Mouse (Mus musculus) megakaryocyte-erythroid progenitor cell, adult 5-6 weeks (primary cell): Measurements from ENCODE around the gene Ucn2. TPM values are rescaled to one million over a fixed set of nuclear protein-coding genes. Genes with fewer than 3 reads are reported as not detected.

ENCODE experiments used
- ATAC-seq: replicated peaks from 2 replicates; pipeline ENCODE4 v1.8.0; 2016; ENCODE audit warnings: mild to moderate bottlenecking, inconsistent platforms; ENCODE audit not compliant: severe bottlenecking, poor library complexity, low FRiP score, low TSS enrichment
- total RNA-seq, 2 experiments: library from RNA; stranded (forward) in 1 of 2; stranded (reverse) in 1 of 2; fragments of 200-1000, 215-1000 nt in 1 of 2; fragments of >200 nt in 1 of 2; fragmentation: Nextera tagmentation in 1 of 2; gene quantifications; 2 replicates each; pipeline ENCODE4 v1.2.3; 2014 to 2017

Ucn2 gene
- total RNA-seq, 2 experiments from 2014 or later, result not detected

GRCm38 (mm10) chr9:108990462-108990820 lies 4.6 kb downstream of the Ucn2 start:
- ATAC-seq, result no peak

DNA sequence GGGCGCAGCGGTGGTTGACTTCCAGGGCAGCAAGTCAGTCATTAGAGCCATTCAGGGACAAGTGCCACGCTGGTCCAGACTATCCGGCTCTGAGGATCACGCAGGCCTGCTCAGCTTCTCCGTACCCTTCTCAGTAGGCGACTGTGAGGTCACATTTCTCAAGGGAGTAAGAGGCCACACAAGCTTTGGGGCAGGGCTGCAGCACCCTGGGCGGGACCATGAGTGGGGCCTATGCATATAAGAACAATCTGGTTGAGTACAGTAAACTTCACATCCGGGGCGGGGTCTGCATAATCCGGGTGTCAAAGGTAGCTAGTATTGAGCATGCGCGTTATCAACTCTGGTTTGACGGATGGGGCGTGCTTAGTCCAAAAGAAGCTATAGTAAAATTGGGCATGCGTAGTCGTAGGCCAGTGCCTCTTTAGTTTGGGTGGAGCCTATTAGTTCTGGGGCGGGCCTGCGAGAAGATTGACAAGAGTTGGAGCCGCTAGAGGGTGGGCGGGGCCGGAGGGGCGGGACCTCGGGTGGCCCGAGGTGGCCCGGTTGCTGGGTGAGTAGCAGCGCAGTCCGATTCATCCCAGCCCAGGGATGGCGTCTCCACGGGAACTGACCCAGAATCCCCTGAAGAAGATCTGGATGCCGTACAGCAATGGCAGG lies 5.7 kb downstream of the Ucn2 start, which contains the start of gene Pfkfb4:
Pfkfb4 (plus strand) TSS at position 351 of the 657 bp plus-strand sequence.
- ATAC-seq, result peak; percentile 91

DNA sequence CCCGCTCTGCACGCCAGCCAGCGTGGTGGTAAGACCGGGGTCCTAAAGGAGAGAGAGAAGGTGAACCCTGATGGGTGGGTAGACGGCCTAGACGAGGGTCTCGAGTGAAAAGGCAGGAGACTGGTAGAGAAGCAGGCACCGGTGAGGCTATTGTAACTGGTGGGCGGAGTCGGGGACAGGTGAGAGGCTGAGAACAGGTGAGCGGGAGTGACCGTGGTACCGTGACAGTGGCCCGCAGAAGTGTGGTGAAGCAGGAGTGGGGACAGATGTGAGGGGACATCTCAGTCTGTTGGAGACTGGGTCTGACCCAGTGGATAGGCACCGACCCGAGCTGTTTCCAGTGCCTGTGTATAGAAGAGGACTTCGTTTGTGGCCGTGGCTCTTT lies 6.3 kb downstream of the Ucn2 start:
- ATAC-seq, result no peak

GRCm38 (mm10) chr9:108992620-108993361 lies 7.0 kb downstream of the Ucn2 start:
- ATAC-seq, result no peak

DNA sequence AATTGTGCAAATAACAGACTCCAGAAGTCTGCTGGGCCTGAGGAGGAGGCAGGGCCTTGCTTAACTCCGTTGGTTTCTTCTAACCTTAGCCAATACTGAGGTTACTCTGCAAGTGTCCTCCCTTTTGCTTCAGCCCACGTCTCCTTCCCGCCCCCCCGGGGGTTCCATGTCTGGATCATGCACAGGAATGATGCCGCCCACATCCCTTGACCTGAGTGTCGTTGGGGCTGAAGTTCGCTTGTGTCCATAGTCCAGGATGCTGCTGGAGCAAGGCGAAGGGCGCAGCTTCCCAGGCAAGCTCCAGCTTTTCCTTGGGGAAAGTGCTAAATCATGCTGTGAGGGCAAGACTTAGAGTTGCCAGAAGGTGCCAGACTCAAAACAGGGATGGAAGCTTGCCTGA lies 10.6 kb downstream of the Ucn2 start:
- no peak for ATAC-seq

GRCm38 (mm10) chr9:108998287-108999166 lies 12.7 kb downstream of the Ucn2 start:
- no peak for ATAC-seq

DNA sequence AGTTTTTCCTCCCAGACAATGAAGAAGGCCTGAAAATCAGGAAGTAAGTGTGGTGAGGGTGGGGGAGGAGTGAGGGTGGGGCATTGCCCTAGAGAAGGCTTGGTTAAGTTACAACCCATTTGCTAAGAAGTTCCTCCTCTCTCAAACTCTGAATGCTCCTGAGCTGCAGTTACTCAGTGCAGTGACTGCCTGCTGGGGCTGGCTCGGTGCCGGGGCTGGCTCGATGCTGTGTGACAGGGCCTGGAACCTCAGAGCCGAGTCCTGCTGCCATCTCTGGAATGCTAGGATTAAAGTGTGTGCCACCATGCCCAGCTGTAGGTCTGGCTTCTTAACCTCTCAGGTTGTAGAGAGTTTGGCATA lies 13.3 kb downstream of the Ucn2 start:
- ATAC-seq, result no peak

DNA sequence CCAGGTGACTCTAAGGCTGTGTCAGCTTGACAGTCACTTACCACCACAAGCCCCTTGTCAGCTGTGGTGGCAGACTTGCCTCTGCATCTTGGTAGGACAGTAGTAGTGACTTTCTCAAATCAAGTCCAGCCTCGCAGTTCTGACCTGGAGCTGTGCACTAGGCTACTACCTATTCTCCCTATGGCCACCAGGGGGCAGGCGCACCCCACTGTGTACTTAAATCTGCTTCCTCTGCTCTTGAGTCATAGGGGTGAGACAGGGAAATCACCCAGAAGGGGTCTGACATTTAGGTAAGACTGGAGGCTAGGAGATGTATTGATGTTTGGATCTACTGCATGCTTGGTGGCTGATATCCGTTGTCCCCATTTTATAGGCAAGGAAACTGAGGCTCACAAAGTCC lies 14.9 kb downstream of the Ucn2 start:
- peak; percentile 72 for ATAC-seq

DNA sequence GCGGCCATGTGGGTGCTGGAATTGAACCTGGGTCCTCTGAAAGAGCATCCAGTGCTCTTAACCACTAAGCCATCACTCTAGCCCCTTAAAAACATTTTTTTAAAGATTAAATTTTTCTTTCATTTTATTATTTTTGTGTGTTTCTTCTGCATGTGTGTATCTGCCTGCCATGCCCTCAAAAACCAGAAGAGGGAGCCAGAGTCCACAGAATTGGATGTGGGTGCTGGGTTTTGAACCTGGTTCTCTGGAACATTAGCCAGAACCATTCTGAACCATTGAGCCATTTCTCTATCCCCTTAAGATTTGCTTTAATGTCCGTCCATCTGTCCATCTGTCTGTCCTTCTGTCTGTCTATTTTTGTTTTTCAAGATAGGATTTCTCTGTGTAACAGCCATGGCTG lies 17.4 kb downstream of the Ucn2 start:
- ATAC-seq, result no peak

GRCm38 (mm10) chr9:109007025-109007780 lies 21.4 kb downstream of the Ucn2 start:
- no peak for ATAC-seq

DNA sequence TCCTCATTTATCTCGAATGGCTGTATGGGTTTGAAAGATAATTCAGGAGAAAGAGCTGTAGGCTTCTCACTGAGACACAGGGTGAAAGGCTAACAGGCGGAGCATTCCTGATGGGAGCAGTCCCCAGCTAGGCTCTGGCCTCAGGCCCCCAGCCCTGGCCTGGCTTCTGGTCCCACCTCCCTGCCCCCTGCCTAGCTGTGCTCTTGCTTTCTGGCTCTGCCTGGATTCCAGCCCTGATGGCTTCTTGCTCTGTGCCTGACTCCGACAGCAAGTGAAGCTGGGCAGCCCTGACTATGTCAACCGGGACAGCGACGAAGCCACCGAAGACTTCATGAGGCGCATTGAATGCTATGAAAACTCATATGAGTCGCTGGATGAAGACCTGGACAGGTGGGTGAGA lies 22.3 kb downstream of the Ucn2 start:
- no peak for ATAC-seq

DNA sequence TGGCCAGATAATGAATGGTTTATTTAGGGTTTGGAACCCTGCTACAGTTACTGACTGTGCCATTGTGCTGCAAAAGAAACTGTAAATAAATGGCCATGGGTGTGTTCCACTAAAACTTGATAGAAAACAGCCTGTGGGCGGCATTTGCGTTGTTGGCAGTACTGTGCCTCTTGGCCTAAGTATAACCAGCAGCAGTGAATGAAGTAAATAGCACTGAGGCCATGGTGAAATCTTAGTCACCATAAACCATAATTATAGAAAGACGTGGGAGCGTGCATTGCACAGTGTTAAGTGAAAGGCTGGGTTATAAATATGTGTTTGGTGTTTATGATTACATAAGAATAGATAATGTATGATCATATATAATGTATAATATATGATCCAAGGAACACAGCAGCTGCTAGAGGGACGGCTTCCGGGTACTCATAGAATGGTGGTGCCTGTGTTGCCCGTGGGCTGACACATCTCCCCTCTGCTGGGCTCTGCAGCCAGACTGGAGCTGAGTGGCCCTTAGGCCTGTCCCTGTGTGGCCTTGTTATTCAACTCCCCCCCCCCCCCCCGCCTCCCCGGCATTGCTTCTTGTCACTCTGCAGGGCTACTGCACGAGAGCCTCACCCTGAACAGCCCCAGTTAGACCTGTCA lies 23.3 kb downstream of the Ucn2 start:
- ATAC-seq, result no peak

GRCm38 (mm10) chr9:109009636-109010315 lies 24.0 kb downstream of the Ucn2 start:
- ATAC-seq, result peak; percentile 95

- ATAC-seq, result no peak
Observed at GRCm38 (mm10) chr9:109010316-109010690, 24.5 kb downstream of the Ucn2 start.

DNA sequence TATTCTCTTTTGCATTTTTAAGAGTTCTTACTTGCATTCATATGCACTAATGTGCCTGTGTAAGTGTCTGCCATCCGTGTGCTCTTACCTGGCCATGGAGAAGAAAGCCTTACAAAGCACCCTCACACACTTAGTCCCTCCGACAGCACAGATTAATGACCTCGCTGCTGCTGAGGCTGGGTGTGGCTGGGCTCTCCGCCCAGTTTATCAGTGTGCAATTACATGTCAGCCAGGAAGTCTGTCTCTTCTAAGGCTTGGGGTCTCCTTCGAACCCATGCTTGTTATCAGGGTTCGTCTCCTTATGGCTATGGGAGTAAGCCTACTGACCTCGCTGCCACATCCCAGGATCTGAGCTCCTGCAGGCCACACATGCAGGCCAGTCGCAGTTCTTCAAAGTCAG lies 29.6 kb downstream of the Ucn2 start:
- ATAC-seq, result peak; percentile 80

DNA sequence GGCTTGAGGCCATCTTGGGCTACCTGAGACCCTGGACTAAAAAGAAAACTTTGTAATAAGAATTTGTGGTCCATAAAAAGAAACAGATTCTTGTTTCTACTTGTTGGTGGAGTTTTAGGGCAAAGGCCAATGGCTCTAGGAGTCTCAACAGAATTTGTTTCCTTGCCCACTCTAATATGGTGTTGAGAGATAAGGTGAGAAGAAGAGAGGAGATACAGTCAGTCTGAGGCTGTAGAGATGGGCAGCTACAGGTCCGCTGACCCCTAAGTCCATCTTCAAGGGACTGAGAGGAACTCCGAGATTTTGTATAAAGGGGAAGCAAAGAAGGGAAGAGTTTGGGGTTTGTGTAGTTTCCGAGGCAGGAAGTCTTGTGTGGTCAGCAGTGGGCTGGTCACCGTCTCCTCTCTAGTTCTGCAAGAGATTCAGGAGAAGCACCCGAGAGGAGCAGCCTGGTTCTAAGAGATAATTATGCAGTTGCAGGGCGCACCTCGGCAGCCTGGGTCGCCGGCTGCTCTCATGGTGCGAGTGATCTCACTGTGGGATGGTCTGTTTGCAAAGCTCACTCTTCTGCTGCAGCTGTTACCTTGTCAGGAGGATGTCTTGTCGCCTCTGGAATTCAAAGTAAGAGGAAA lies 31.3 kb downstream of the Ucn2 start:
- ATAC-seq, result peak; percentile 81

DNA sequence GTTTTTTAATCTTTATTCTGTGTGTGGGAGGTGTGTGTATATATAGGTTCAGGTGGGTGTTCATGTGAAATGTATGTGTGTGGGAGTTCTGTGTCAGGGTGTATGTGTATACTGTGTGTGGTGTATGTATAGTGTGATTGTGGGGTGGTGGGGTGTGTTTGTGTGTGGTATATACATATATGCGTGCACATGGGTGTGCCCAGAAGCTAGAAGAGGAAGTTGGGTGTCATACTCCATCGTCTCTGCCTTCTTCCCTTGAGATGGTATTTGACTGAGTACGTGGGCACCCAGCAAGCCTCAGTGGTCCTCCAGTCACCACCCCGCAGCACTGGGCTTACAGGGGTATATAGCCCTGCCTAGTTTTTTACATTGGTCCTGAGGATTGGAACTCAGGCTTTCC lies 35.6 kb downstream of the Ucn2 start:
- no peak for ATAC-seq
